Mouse (Mus musculus) limb, embryonic 14.5 days (tissue): ENCODE measurements around the gene Vipr1. TPM values are rescaled to one million over a fixed set of nuclear protein-coding genes. Genes with fewer than 3 reads are reported as not detected.

ENCODE experiments used
- ATAC-seq: fragments of 200-750 bp; cut with Nextera tagmentation; 2 replicates; pipeline ENCODE4 v1.8.0; 2017; ENCODE audit warnings: low read depth, moderate number of reproducible peaks, moderate TSS enrichment; ENCODE audit not compliant: low FRiP score
- DNase-seq: peaks from one replicate; pipeline ENCODE4 v3.0.0-alpha.2; 2015; ENCODE audit warnings: low spot score
- H3K27ac ChIP-seq: fragments of 300-500 bp; sonication (generic); replicated peaks from 2 replicates; pipeline ENCODE4 v1.5.1; 2014; ENCODE audit warnings: low read depth, mild to moderate bottlenecking, low read length, moderate library complexity, mixed read lengths
- H3K27me3 ChIP-seq: fragments of 300-500 bp; sonication (generic); 2 replicates; pipeline ENCODE4 v1.6.1; 2014; ENCODE audit warnings: low read length, mixed read lengths; ENCODE audit not compliant: control insufficient read depth, insufficient read depth
- H3K36me3 ChIP-seq: fragments of 300-500 bp; sonication (generic); 2 replicates; pipeline ENCODE4 v1.6.1; 2014; ENCODE audit warnings: mild to moderate bottlenecking, low read length, moderate library complexity, mixed read lengths; ENCODE audit not compliant: control insufficient read depth, insufficient read depth
- H3K4me1 ChIP-seq: fragments of 300-500 bp; sonication (generic); 2 replicates; pipeline ENCODE4 v1.6.1; 2014; ENCODE audit warnings: antibody characterized with exemption, low read length, mixed read lengths; ENCODE audit not compliant: control insufficient read depth, insufficient read depth
- H3K4me2 ChIP-seq: fragments of 300-500 bp; sonication (generic); replicated peaks from 2 replicates; pipeline ENCODE4 v1.6.1; 2014; ENCODE audit warnings: low read depth, mild to moderate bottlenecking, low read length, moderate library complexity; ENCODE audit not compliant: severe bottlenecking
- H3K4me3 ChIP-seq: fragments of 300-500 bp; sonication (generic); replicated peaks from 2 replicates; pipeline ENCODE4 v1.5.1; 2014; ENCODE audit warnings: low read length
- H3K9ac ChIP-seq: fragments of 300-500 bp; sonication (generic); 2 replicates; pipeline ENCODE4 v1.6.1; 2014; ENCODE audit warnings: mild to moderate bottlenecking, low read depth, low read length, moderate library complexity; ENCODE audit not compliant: severe bottlenecking
- H3K9me3 ChIP-seq: fragments of 300-500 bp; sonication (generic); 2 replicates; pipeline ENCODE4 v1.6.1; 2016; ENCODE audit warnings: low read length; ENCODE audit not compliant: control insufficient read depth
- POLR2A ChIP-seq: fragments of 200-500 bp; IDR thresholded peaks from 2 replicates; pipeline ENCODE4 v1.8.0; 2012; ENCODE audit warnings: inconsistent platforms, mild to moderate bottlenecking, moderate library complexity, borderline replicate concordance; ENCODE audit not compliant: insufficient read depth, insufficient read length; ENCODE audit errors: extremely low read depth
- WGBS: fragments of 180-500 bp; shearing (Covaris S2); extraction: QIAGEN DNeasy Blood & Tissue Kit; methylation state at CpG from one replicate; pipeline ENCODE4 v1.1.7; 2014; 5-methylcytosine and 5-hydroxymethylcytosine counted together
- polyA plus RNA-seq, 2 experiments: library from polyadenylated mRNA; depleted of rRNA in 1 of 2; stranded (reverse) in 1 of 2; unstranded in 1 of 2; fragments of >200 nt; fragmentation: Nextera tagmentation in 1 of 2; extraction: Ambion mirVana in 1 of 2; gene quantifications; 2 replicates each; pipeline versions ENCODE4 v1.2.1 to v1.2.3; 2012 to 2014

The Vipr1 gene
- polyA plus RNA-seq, 2 experiments: 0.45 to 0.47 TPM

DNA sequence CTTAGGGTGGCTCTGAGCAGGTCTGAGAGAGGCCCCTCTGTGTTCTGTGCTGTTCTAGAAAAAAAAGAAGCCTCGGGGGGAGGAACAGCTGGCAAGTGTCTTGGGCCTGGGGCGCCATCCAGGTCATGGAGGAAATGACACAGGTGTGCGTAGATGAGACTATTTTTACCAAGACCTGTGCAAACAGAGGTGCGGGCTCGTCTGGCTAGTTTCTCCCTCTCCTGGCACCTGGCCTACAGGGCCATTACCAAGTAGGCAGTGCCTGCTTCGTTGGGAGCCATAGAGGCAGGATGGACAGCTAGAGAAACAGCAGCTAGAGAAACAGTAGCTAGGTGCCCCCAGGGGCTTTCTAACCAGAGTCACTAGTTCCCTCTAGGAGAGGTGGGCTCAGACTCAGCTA is 9.2 kb upstream of the Vipr1 start:
- Histone ChIP-seq H3K27ac (no peak overlapping the region), H3K9me3 (no peaks in the 10 kb centered on the region), H3K36me3 (no peaks in the 10 kb centered on the region), H3K4me3 (no peak overlapping the region), H3K4me2 (no peak overlapping the region), H3K4me1 (no peaks in the 10 kb centered on the region), H3K27me3 (no peaks in the 10 kb centered on the region), H3K9ac (no peak overlapping the region)
- DNase-seq (no peak), ATAC-seq (no peak)
- WGBS: 77% methylated on average over 6 of the region's 6 CpGs
- TF ChIP-seq POLR2A: no peak

DNA sequence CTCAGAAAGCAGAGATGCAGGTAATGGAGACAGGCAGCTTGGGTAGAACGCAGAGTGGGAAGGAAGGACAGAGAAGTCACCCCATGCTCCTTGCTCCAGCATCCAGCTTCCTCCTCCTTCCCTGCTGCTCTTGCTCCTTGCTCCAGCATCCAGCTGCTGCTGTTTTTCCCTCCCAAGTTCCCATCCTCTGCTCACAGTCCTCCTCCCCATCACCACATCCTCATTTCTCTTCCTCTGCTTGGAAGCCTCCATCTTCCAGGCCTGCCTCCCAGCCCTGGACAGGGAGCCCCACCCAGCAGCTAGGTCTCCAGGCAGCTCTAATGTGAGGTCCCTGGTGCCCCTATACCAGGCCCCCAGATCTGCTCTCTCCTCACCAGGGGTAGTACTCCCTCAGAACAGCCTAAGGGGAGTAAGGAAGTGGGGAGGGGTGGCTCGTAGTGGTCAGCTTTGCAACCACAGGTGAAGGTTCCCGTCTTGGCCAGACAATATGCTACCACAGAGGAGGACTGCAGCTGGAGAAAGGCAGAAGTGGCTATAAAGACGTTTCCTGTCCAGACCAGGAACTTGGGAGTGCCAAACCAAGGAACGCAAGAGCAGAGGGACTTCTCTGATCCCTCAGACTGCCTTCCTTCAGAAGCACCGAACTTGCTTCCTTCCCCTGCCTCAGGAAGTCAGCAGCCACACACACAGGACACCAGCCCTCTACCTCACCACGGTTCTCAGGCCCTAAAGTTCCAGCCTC is 6.5 kb upstream of the Vipr1 start:
- WGBS: 43% methylated on average over 7 of the region's 7 CpGs
- DNase-seq (no peak), ATAC-seq (no peak)
- no peaks in the 10 kb centered on the region for H3K9me3 ChIP-seq
- H3K4me1 ChIP-seq: no peaks in the 10 kb centered on the region
- no peak overlapping the region for H3K9ac ChIP-seq
- no peaks in the 10 kb centered on the region for H3K36me3 ChIP-seq
- no peak for TF ChIP-seq POLR2A
- no peak overlapping the region for H3K4me2 ChIP-seq
- no peak overlapping the region for H3K4me3 ChIP-seq
- H3K27ac ChIP-seq: no peak overlapping the region
- H3K27me3 ChIP-seq: peaks cover 18% of the 10 kb centered on the region

- Histone ChIP-seq H3K9ac (no peak overlapping the region), H3K36me3 (no peaks in the 10 kb centered on the region), H3K4me1 (peaks cover 9% of the 10 kb centered on the region), H3K27ac (no peak overlapping the region), H3K4me2 (no peak overlapping the region), H3K27me3 (peaks cover 50% of the 10 kb centered on the region), H3K9me3 (no peaks in the 10 kb centered on the region), H3K4me3 (no peak overlapping the region)
- TF ChIP-seq POLR2A: no peak
- ATAC-seq (no peak), DNase-seq (no peak)
- WGBS: 48% methylated on average over 16 of the region's 16 CpGs
These were observed 2.7 kb upstream of the Vipr1 start for GRCm38 (mm10) chr9:121639790-121640189.

- ATAC-seq (no peak), DNase-seq (peak; percentile 20)
- H3K4me3 ChIP-seq: peak overlapping the region; percentile 53
- peaks cover 9% of the 10 kb centered on the region for H3K4me1 ChIP-seq
- TF ChIP-seq POLR2A: no peak
- H3K27ac ChIP-seq: no peak overlapping the region
- no peaks in the 10 kb centered on the region for H3K9me3 ChIP-seq
- H3K4me2 ChIP-seq: peak overlapping the region; percentile 97
- no peaks in the 10 kb centered on the region for H3K36me3 ChIP-seq
- peak overlapping the region; percentile 44 for H3K9ac ChIP-seq
- WGBS: 15% methylated on average over 22 of the region's 27 CpGs
- H3K27me3 ChIP-seq: peaks cover 50% of the 10 kb centered on the region
These were observed 1.1 kb upstream of the Vipr1 start for GRCm38 (mm10) chr9:121641235-121641915.

DNA sequence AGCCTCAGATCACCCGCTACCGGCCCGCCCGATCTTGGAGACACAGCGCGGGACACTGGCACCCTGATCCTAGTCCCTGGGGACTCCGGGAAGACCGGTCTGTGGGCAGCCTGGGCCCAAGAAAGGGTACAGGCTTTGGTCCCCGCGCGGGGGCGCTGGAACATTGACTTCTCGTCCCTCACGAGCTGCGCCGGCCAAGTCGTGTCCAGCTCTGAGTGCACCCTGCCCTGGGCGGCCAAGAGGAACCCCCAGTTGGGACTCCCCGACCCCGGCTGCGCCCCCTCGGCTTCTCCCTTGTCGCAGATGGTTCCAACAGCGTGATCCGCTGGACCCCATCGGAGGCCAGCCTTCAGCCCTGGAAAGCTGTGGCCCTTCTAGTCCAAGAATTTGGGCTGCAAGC is 515 bp upstream of the Vipr1 start, which contains the start of gene Lyzl4:
Lyzl4 (minus strand) TSS at position 96 of the 400 bp plus-strand sequence.
- Histone ChIP-seq H3K9me3 (no peaks in the 10 kb centered on the region), H3K27ac (no peak within 1 kb of the TSS), H3K4me1 (peaks cover 9% of the 10 kb centered on the region), H3K36me3 (no peaks in the 10 kb centered on the region), H3K4me3 (peak within 1 kb of the TSS; percentile 53), H3K4me2 (peak within 1 kb of the TSS; percentile 97), H3K27me3 (peaks cover 50% of the 10 kb centered on the region), H3K9ac (peak within 1 kb of the TSS; percentile 44)
- peak; percentile 56 for DNase-seq
- WGBS: 0% methylated on average over 23 of the region's 26 CpGs
- ATAC-seq: peak; percentile 60
- TF ChIP-seq POLR2A: no peak
